Mouse (Mus musculus) urinary bladder, postnatal 36 days (tissue): Measurements from ENCODE around the gene Tnik.

Source experiments
- DNase-seq, 2 experiments: peaks; one replicate each; pipeline ENCODE4 v3.0.0; 2022; ENCODE audit warnings: low spot score in 2 of 2, mixed read lengths in 1 of 2

Gene Tnik

DNA sequence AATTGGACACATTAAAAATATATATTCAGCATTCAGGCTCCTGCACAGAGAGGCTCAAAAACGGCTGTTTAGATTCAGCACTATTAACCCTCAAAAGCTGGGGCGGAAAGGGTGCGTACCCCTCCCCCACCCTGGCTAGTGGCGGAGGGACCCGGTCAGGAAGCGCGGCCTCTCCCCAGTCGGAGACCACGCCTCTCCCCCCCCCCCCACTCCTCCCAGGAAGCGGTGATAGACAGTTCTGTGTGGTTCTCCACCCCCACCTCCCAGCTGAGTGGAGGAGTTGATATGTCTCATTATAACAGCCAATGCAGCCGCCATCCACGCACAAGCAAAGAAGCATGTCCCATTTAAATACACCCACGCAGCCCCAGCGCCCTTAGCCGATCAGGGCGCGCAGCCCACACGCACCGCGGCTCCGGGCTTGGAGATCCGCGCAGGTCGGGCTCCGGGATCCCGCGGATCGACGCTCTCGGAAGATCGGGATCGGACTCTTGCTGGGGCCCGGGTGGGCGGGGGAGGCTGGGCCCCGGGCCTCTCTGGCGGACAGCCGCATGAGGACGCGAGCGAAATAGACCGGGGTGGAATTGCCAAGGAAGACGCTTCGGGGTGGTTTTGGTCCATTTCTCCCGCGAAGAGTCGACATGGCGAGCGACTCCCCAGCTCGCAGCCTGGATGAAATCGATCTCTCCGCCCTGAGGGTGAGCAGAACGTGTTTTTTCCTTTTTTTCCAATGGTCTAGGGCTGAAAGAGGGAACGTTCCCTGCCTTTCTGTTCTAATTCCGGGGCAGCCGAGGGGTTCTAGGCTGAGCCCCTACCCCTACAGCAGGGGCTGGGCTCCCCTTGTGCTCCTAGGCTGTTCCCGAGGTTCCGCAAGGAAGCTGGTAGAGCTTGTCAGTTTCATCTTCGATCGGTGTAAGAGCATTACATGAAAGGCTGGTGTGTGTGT, at the start of gene Tnik:
Gene Tnik (plus strand): TSS at position 213 of the 946 bp plus-strand sequence.
- peak; percentile 43 for DNase-seq

DNA sequence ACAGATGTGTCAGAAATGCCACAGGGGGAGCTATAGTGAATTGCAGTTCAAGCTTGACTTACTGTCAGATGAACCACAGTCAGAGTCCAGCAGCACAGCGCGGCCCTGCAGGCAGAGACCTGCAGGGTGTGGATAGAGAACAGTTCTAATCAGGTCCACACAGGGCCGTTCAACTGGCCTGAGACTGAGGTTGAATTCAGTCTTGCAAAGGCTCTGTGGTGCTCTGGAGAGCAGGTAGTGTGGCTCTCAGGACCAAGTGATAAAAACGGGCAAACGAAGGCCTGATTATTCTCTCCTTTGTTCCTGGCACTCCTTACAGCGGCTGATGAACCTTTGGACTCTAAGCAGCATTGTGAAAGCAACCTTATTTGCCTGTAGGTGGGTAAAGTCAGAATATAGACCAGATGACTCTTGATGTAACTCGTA, 48.1 kb upstream of the Tnik start:
- DNase-seq: peak in 1 of 2 experiments; percentile 11

DNA sequence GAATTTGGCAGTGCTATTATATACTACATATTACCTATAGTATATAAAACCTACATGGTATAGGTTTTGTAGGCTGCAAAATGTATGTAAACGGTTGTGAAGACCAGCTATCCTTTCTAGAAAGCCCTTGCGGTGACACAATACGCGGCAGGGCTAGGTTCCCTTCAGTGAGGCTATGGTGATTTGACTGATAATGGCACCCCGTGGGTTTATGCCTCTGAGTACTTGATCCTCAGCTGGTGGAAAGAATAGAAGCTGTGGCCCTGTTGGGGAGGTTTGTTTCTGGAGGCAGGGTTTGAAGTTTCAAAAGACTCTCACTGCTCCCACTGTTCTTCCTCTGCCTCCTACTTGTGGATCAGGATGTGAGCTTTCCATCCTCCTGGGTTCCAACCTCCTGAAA, 46.0 kb upstream of the Tnik start:
- DNase-seq: no peak

DNA sequence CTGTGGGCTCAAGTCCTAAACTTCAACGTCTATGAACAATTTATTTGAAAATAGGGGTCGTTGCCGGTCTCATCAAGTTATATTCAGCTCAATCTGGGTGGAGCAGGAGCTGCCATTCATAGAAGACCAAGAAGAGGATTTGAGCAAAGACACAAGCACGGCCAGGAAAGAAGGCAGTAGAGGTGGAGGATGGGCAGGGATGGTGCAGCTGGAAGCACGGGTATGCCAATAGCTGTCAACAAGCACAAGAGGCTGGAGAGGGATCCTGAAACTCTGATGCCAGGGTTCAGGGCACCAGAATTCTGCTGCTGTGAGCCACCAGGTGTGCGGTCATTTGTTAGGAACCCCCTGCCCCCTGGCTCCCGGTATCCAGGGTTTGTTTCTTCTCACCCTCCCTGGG, 43.5 kb upstream of the Tnik start:
- DNase-seq: no peak

DNA sequence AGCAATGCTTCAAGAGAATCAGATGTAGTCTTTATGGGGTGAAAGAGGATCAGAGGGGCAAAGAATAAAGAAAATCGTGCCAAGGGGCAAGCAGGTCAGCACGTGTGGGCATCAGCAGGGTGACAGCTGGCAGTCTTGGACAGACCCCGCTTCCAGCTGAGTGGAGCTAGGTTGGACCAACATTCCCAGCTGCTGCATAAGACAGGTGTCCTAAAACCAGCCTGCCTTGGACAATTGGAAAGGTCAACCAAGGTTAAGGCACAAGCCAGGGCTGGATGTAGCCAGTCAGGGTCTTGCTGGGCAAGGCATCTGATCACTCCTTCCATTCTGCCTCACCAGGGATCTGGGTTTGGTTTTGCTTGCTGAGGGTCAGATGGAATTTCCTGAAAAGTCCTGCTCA, 43.0 kb upstream of the Tnik start:
- DNase-seq: no peak

DNA sequence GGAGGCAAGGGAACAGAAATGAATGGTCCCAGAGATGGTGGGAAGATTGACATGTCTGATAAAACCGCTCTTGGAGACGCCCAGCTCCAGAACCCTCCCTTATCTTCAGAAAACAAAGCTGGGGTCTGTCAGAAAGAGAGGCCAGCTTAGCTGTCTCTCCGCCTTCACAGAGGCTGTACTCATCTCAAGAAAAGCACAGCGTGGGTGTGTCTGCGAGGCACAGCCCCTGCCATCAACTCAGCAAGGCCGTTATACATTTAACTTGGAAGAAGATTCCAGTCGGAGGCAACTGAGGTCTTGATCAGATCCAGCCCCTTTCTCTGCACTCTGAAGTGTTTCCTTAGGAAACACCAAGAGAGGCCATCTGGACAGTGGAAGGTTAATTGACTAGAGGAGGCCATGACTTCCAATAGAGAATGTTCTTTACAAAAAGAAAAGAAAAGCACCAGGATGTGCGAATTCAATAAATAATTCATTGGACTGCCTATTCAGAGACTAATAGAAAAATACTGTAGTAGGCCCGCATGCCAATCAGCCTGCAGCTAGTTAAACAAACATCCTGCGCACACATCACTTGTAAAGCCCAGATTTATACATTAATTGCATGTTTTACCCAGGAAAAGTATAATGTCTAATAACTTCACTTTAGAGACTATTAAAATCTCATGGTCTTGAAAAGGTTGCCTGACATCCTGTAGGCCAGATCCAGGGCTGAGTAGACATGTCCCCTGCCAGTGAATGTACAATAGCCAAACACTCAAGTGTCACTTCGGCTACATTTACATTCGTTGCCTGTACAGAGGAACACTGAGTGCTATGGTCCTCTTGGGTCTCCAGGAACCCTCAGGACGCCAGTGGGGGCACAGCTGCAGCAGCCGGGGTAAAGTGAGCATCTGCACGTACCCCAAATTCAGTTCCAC, 38.3 kb upstream of the Tnik start:
- DNase-seq: no peak

DNA sequence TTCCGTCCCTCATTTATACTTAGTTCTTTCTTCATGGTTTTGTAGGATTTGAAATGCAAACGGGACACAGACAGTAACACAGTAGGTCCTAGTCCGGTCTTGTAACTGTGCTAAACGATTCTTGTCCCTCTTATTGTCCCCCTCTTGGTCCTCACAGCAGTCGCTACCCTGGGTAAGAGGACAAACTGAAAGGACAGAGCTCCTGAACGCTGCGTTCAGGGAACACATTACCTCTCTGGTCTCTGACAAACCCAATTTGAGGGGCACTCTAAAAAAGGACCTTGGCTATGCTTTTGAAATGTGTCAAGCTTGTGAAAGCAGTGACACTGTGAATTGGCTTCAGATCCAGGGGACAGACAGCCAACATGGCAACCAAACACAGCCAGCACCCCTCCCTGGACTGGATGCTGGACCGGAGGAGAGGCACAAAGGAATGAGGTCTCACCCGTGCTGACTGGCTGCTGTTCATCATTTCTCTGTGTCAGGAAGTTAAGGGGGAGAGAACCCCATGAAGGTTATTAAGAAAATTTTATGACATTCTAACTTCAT, 37.6 kb upstream of the Tnik start:
- DNase-seq: no peak

DNA sequence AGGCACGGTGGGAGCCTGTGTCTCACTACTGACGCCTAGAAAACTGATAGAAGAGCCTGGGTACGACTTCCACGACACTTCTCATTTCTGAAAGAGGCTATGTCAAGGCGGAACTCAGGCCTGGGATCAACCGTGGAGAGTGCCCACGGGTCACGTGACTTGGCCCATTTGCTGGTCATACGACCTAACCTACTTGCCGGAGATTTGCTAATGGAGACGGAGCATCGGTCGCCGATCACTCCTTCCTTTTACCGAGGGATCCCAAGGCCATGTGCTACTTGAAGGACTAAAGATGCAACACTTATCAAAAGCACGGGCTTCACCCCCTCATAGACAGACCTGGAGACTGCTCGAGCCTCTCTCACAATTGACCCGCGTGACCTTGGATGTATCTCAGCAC, 36.8 kb upstream of the Tnik start:
- no peak for DNase-seq

DNA sequence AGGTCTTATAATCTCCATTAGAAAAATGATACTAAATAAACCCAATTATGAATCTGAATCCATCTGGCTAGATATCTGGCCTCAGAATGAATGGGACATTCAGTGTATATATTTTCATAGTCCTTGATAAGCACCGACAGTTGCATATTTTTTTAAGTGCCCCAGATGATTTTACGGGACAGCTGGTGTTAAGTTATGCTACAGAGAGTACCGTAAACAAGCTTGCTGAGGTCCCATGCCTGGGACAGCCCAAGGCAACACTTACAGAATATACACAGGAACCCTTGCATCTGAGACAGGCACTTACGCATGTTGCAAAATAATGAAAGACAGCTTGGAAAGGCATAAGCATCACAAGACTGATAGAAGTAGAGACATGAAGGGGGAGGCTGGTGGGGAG, 34.1 kb upstream of the Tnik start:
- no peak for DNase-seq

DNA sequence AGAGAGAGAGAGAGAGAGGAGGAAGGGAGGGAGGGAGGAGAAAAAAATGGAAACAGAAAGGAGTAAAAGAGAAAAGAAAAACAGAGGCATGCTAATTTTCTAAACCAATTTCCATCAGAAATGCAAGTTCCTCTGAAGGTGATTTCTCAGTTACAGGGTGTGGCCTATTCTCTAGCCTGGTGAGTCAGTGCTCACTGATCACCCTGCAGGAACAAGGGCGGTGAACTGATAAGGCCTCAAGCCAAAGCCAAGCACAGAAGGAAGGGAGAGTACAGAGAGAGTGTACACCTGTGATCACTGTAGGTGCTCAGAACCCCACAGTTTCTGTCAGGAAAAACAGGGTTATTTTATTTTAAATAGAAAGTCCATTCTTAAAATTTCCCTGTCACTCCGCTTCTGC, 33.5 kb upstream of the Tnik start:
- DNase-seq: peak; percentile 11 to 12

DNA sequence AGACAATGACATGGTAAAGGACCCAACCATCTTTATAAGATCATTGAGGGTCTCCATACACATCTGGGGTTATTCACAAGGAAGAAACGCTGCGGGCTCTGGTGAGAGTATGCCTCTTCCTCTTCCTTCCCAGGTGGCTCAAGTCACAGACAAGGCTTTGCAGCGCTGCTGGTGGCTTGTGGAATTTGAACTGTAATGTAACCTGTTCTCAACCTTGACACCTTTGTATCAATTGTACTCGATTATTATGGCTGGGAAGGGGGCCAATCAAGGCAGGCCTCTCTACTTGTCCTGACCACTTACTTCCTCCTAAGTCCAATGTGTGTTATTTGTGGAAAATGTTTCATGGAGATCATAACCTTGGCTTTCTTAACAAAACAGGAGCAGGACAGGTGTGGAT, 30.1 kb upstream of the Tnik start:
- DNase-seq: no peak

DNA sequence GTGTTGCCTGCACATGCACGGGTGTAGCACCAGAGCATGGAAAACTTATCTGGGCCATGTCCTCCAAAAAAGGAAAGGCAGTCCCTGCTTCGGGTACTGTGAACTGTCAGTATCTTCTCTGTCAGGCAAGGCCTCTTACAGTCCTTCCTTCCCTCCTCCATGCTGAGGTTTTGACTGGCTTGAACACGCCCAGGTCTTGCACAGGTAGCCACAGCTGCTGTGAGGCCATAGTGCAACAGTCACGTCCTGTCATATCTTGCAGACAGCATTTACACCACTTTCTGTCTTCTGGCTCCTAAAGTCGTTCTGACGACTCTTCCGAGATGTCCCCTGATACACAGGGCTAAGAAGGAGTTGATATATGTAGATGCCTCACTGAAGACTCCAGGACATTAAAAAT, 28.8 kb upstream of the Tnik start:
- no peak for DNase-seq

DNA sequence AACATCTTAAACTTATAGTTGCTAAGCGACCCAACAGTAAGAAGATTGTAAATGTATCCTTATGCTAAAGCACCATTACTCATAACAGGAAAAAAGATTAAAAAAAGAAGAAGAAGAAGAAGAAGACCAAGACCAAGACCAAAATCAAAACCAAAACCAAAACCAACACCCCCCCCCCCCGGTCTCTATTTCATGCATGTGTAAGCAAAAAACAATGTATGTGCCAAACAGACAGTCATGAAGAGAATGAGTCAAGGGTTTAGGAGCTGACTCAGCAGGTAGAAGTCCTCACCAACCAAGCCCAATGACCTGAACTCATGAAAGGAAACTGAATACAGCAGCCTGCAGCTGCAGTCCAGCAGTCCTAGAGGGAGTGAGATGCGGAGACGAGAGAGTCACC, 26.3 kb upstream of the Tnik start:
- DNase-seq: no peak

DNA sequence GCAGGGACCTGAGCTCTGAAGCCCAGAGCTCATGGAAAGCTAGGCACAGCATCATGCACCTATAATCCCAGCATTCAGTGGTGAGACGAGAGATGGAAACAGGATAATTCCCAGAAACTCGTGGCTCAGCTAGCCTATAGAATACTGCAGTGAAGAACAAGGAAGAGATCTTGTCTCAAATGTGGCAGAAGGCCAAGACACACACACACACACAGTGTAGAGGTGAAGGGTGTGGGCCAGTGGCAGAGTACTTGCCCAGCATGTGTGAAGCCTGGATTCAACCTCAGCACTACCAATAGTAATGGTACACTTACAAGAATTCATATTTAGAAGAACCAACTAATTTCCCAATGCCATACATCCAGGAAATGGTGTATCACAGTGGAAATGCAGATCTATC, 24.9 kb upstream of the Tnik start:
- peak; percentile 30 to 36 for DNase-seq

DNA sequence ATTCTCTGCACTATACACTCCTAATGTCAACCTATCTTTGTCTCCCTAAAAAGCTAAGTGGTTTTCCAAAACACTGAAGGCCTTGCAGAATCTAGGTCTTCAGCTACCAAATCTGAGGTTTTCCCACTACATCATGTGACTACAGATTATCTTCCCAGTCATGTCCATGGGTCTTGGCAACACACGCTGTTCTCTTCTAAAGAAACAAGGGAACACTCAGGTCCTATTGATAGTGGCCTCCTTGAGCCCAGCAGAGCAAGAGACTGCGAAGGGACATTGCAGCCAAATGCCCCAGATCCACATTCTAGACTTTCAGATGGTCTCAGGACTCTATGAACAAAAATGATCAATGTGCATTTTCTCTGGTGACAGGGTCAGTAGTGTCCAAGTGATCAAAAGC, 20.5 kb upstream of the Tnik start:
- no peak for DNase-seq

DNA sequence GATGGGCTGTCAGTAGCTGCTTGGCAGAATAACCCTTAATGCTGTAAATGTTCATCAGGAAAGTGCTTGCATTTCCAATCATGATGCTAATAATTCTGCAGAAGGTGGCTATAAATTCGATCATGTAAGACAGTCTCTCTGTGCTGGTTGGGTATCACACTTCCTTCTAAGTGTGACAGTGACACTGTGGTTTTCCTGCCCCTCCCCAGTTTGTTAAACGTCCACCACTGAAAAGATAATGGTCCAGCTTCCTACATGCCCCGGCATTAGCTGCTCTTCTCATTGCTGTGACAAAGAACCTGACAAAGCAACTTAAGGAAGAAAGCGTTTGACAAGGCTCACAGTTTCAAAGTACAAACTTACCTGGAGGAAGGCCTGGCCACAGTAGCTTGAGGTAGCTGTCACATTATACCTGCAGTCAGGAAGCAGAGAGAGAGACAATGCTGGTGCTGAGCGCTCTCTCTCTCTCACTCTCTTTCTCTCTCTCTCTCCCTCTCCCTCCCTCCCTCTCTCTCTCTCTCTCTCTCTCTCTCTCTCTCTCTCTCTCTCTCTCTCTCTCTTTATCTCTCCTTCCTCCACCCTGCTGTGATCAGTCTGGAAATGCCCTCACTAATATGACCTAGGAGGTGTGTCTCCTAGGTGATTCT, 18.6 kb upstream of the Tnik start:
- no peak for DNase-seq

DNA sequence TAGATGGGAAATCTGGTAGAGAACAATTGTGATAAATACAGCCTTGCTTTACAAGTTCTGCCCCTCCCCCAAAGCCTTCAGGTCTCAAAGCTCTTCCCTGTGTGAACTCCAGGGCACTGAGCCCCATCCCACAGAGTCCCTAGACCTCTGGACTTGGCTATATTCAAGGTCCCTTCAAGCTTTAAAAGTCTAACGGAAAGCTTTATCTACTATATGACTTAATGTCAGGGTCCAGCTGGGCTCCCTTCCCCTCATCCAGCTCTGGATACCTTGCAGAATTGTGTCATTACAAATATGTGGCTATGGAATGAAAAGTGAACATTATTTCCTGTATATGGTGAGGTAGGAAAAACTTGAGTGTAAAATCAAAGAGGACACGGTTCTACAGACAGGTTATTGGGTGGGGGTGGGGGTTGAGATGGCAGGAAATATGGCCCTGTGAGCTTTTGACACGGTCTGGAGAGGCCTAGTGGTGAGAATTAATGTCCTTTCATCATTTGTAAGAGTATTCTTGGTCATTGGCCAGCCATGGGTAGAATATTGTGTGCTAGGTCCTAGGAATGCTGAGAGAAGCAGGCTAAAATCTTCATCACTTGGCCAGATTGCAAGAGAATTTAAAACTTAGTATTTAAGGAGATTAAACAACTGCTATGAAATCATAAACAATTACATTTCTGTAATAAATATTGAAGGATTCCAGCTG, 14.6 kb upstream of the Tnik start:
- no peak for DNase-seq

DNA sequence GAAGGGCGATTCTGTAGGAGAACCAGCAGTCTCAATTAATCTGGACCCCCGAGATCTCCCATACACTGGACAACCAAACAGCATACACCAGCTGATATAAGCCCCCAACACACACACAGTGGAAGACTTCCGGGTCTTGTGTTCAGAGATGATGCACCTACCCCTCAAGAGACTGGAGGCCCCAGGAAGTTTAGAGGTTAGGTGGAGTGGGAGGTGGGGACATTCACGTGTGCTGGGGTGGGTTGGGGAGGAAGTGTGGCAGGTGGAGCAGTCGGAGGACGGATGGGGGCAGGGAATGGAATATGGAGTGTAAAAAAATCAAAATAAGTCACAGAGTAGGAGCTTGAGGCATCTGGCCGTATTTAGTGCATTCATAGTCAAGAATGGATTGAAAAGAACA, 7.3 kb upstream of the Tnik start:
- no peak for DNase-seq

DNA sequence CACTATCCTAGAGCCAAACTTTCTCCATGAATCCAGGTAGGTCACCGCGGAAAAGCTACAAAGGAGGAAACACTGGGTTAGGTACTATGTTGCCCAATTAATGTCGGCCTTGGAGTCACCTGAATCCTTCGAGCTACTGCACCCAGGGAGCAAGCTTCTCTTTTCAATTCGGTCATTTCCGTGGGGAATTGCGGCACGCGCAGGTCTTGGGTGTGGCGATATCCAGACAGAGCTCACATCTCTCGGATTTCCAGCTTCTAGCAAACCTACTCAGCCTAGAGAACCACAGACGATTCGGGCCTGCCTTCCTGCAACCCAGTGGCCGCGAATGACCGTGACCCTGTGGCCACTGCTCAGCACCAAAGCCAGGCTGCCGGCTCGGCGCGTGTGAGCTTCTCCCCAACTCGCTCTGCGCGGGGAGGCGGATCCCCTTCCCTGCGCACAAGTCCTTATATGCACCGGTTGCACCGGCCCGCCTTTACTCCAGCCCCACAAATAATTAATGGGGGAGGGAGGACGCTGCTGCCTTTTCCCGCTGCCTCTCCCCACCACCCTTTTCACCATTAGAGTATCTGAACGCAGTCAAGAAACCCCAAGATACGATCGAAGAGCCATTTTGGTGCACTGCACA, 528 bp upstream of the Tnik start:
- DNase-seq: peak; percentile 41 to 49

DNA sequence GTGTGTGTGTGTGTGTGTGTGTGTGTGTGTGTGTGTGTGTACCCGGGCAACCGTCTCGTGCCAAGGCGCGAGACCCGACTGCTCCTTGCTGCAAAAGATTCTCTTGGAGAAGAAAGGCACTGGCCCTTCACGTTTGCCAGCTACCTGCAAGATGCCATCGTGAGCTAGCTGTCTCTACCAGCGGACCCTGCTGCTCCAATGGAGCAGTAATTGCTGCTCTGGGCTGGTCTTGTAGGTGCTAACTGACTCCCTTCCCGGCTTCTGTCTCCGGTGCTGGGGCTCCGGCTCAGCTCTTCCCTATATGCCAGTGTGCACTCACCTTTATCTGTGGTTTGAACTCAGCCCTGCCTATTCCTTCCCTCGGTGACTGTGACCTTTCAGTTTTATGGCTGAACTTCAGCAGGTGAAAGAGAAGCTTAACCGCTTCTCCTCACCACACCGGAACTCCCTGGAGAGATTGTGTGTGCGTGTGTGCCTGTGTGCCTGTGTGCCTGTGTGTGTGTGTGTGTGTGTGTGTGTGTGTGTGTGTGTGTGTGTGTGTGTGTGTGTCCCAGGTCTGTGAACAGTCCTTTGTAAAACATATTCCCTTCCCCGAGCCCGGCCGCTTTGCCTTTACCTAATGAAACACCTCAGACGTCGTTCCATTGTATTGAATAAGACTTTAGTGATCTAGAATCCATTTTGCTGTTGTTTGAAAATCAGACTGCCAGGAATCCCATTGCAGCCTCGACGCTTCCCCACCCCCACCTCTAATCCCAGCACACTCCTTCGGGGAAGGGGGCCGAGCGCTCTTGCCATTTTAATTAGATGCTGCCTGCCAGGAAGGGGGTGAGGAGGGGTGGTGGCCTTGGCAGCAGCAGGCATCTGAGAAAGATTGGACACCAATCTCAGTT, 1.2 kb downstream of the Tnik start:
- DNase-seq: peak; percentile 2 to 15
